Mouse (Mus musculus) CH12.LX (cell line): Measurements from ENCODE around the gene Vtn. TPM values are rescaled to one million over a fixed set of nuclear protein-coding genes. Genes with fewer than 3 reads are reported as not detected.
A peak's percentile ranks its signal among the peaks of the same experiment; 100 is the strongest.

Experiments
- DNase-seq: peaks from one replicate; pipeline ENCODE4 v3.0.0-alpha.2; 2013; ENCODE audit errors: extremely low read depth
- H3K27ac ChIP-seq: 2 replicates; pipeline ENCODE4 v1.5.1; 2012; ENCODE audit warnings: low read depth, mild to moderate bottlenecking, control low read depth, moderate library complexity; ENCODE audit not compliant: insufficient read depth
- H3K27me3 ChIP-seq: replicated peaks from 2 replicates; pipeline ENCODE3; 2012; ENCODE audit warnings: inconsistent platforms
- H3K36me3 ChIP-seq, 2 experiments: replicated peaks in 1 of 2; 2 replicates each; pipeline versions ENCODE3 to v1.6.1; 2012; ENCODE audit warnings: inconsistent platforms in 1 of 2, low read length in 1 of 2, mild to moderate bottlenecking in 1 of 2, mixed read lengths in 1 of 2, moderate library complexity in 1 of 2; ENCODE audit not compliant: control insufficient read depth in 1 of 2, insufficient read depth in 1 of 2
- H3K4me1 ChIP-seq, 2 experiments: 2 replicates each; pipeline ENCODE4 v1.6.1; 2012; ENCODE audit warnings: inconsistent platforms in 1 of 2, moderate library complexity in 1 of 2; ENCODE audit not compliant: insufficient read depth in 2 of 2, control insufficient read depth in 1 of 2
- H3K4me2 ChIP-seq: 2 replicates; pipeline ENCODE4 v1.6.1; 2012; ENCODE audit warnings: low read depth, mild to moderate bottlenecking, control low read depth; ENCODE audit not compliant: poor library complexity, insufficient read depth, severe bottlenecking
- H3K4me3 ChIP-seq, 3 experiments: fragments of 150-350 bp in 1 of 3; sonication (generic) in 1 of 3; replicated peaks in 1 of 3; 2 replicates each; pipeline versions ENCODE3 to v1.5.1; 2011 to 2012; ENCODE audit warnings: low read depth in 2 of 3, low read length in 2 of 3, mild to moderate bottlenecking in 2 of 3, moderate library complexity in 2 of 3, control low read depth in 1 of 3, improper control_type of control experiment in 1 of 3, inconsistent platforms in 1 of 3, mixed read lengths in 1 of 3; ENCODE audit not compliant: poor library complexity in 1 of 3
- H3K79me2 ChIP-seq: replicated peaks from 2 replicates; pipeline ENCODE4 v1.6.1; 2012; ENCODE audit warnings: mild to moderate bottlenecking, moderate library complexity; ENCODE audit not compliant: control insufficient read depth, poor library complexity, insufficient read depth, severe bottlenecking; ENCODE audit errors: extremely low read depth
- H3K9ac ChIP-seq: 2 replicates; pipeline ENCODE4 v1.6.1; 2012; ENCODE audit warnings: low read depth, mild to moderate bottlenecking, control low read depth, moderate library complexity; ENCODE audit not compliant: insufficient read depth
- H3K9me3 ChIP-seq: replicated peaks from 2 replicates; pipeline ENCODE3; 2012; ENCODE audit warnings: low read length, inconsistent platforms, mixed read lengths
- BHLHE40 ChIP-seq: IDR thresholded peaks from 2 replicates; pipeline ENCODE4 v1.6.1; 2011; ENCODE audit warnings: mild to moderate bottlenecking, low read depth, low read length, improper control_type of control experiment
- CHD1 ChIP-seq: IDR thresholded peaks from 2 replicates; pipeline ENCODE4 v1.6.1; 2012; ENCODE audit warnings: low read depth, low read length, improper control_type of control experiment, inconsistent platforms
- CHD2 ChIP-seq: IDR thresholded peaks from 2 replicates; pipeline ENCODE4 v1.6.1; 2011; ENCODE audit warnings: low read length, improper control_type of control experiment
- CTCF ChIP-seq, 2 experiments: IDR thresholded peaks in 1 of 2; conservative IDR thresholded peaks in 1 of 2; 2 replicates each; pipeline ENCODE4 v1.5.1; 2011 to 2012; ENCODE audit warnings: low read depth in 2 of 2, low read length in 2 of 2, improper control_type of control experiment in 1 of 2, inconsistent platforms in 1 of 2, mild to moderate bottlenecking in 1 of 2, moderate library complexity in 1 of 2
- E2F4 ChIP-seq: IDR thresholded peaks from 2 replicates; pipeline ENCODE4 v1.6.1; 2011; ENCODE audit warnings: low read depth, low read length, improper control_type of control experiment; ENCODE audit not compliant: insufficient replicate concordance
- ELF1 ChIP-seq: IDR thresholded peaks from 2 replicates; pipeline ENCODE4 v1.6.1; 2014; ENCODE audit warnings: low read depth, mild to moderate bottlenecking, inconsistent platforms, low read length, improper control_type of control experiment
- GABPA ChIP-seq: IDR thresholded peaks from 2 replicates; pipeline ENCODE4 v1.6.1; 2012; ENCODE audit warnings: low read depth, low read length, improper control_type of control experiment, inconsistent platforms; ENCODE audit not compliant: insufficient replicate concordance
- HCFC1 ChIP-seq: IDR thresholded peaks from 2 replicates; pipeline ENCODE4 v1.6.1; 2012; ENCODE audit warnings: low read depth, mild to moderate bottlenecking, inconsistent platforms, low read length, improper control_type of control experiment
- IRF4 ChIP-seq: IDR thresholded peaks from 2 replicates; pipeline ENCODE4 v1.6.1; 2014; ENCODE audit warnings: low read depth, mild to moderate bottlenecking, inconsistent platforms, low read length, improper control_type of control experiment
- JUN ChIP-seq: IDR thresholded peaks from 2 replicates; pipeline ENCODE4 v1.6.1; 2011; ENCODE audit warnings: low read depth, mild to moderate bottlenecking, low read length, improper control_type of control experiment, moderate library complexity; ENCODE audit not compliant: insufficient read depth
- JUND ChIP-seq: conservative IDR thresholded peaks from 2 replicates; pipeline ENCODE4 v1.6.1; 2011; ENCODE audit warnings: low read depth, low read length, improper control_type of control experiment
- KAT2A ChIP-seq: IDR thresholded peaks from 2 replicates; pipeline ENCODE4 v1.6.1; 2012; ENCODE audit warnings: low read length, improper control_type of control experiment, inconsistent platforms; ENCODE audit not compliant: insufficient replicate concordance
- MAFK ChIP-seq: IDR thresholded peaks from 2 replicates; pipeline ENCODE4 v1.6.1; 2011; ENCODE audit warnings: low read length, improper control_type of control experiment; ENCODE audit not compliant: insufficient replicate concordance
- MAX ChIP-seq: IDR thresholded peaks from 2 replicates; pipeline ENCODE4 v1.6.1; 2011; ENCODE audit warnings: low read length, improper control_type of control experiment
- MAZ ChIP-seq: IDR thresholded peaks from 2 replicates; pipeline ENCODE4 v1.6.1; 2012; ENCODE audit warnings: low read depth, mild to moderate bottlenecking, inconsistent platforms, low read length, improper control_type of control experiment, moderate library complexity
- MEF2A ChIP-seq: IDR thresholded peaks from 2 replicates; pipeline ENCODE4 v1.6.1; 2014; ENCODE audit warnings: low read depth, mild to moderate bottlenecking, inconsistent platforms, low read length, improper control_type of control experiment, borderline replicate concordance
- MXI1 ChIP-seq: IDR thresholded peaks from 2 replicates; pipeline ENCODE4 v1.6.1; 2011; ENCODE audit warnings: mild to moderate bottlenecking, low read depth, low read length, improper control_type of control experiment
- MYC ChIP-seq: IDR thresholded peaks from 2 replicates; pipeline ENCODE4 v1.6.1; 2011; ENCODE audit warnings: low read depth, mild to moderate bottlenecking, improper control_type of control experiment, low read length
- NELFE ChIP-seq: IDR thresholded peaks from 2 replicates; pipeline ENCODE4 v1.6.1; 2011; ENCODE audit warnings: low read depth, low read length, improper control_type of control experiment
- NRF1 ChIP-seq: IDR thresholded peaks from 2 replicates; pipeline ENCODE4 v1.6.1; 2014; ENCODE audit warnings: low read depth, mild to moderate bottlenecking, inconsistent platforms, low read length, improper control_type of control experiment, moderate library complexity
- PAX5 ChIP-seq: IDR thresholded peaks from 2 replicates; pipeline ENCODE4 v1.6.1; 2012; ENCODE audit warnings: low read length, inconsistent platforms, mixed read lengths
- POLR2AphosphoS2 ChIP-seq: IDR thresholded peaks from 2 replicates; pipeline ENCODE4 v1.6.1; 2011; ENCODE audit warnings: low read depth, low read length, improper control_type of control experiment
- RCOR1 ChIP-seq: conservative IDR thresholded peaks from 2 replicates; pipeline ENCODE4 v1.6.1; 2012; ENCODE audit warnings: low read depth, mild to moderate bottlenecking, inconsistent platforms, low read length, improper control_type of control experiment
- SMC3 ChIP-seq: IDR thresholded peaks from 2 replicates; pipeline ENCODE4 v1.6.1; 2011; ENCODE audit warnings: low read depth, low read length, improper control_type of control experiment
- TCF12 ChIP-seq: IDR thresholded peaks from 2 replicates; pipeline ENCODE4 v1.6.1; 2014; ENCODE audit warnings: low read depth, mild to moderate bottlenecking, inconsistent platforms, low read length, improper control_type of control experiment
- USF1 ChIP-seq: IDR thresholded peaks from 2 replicates; pipeline ENCODE4 v1.6.1; 2014; ENCODE audit warnings: low read depth, mild to moderate bottlenecking, inconsistent platforms, low read length, improper control_type of control experiment
- USF2 ChIP-seq: conservative IDR thresholded peaks from 2 replicates; pipeline ENCODE4 v1.6.1; 2011; ENCODE audit warnings: low read depth, low read length, improper control_type of control experiment
- ZC3H11A ChIP-seq: IDR thresholded peaks from 2 replicates; pipeline ENCODE4 v1.6.1; 2012; ENCODE audit warnings: low read depth, mild to moderate bottlenecking, inconsistent platforms, low read length, improper control_type of control experiment
- ZKSCAN1 ChIP-seq: IDR thresholded peaks from 2 replicates; pipeline ENCODE4 v1.6.1; 2012; ENCODE audit warnings: low read depth, inconsistent platforms, low read length, improper control_type of control experiment, borderline replicate concordance
- ZMIZ1 ChIP-seq: IDR thresholded peaks from 2 replicates; pipeline ENCODE4 v1.6.1; 2012; ENCODE audit warnings: low read depth, mild to moderate bottlenecking, inconsistent platforms, low read length, improper control_type of control experiment
- ZNF384 ChIP-seq: IDR thresholded peaks from 2 replicates; pipeline ENCODE4 v1.6.1; 2012; ENCODE audit warnings: low read depth, low read length, improper control_type of control experiment, inconsistent platforms
- dilution Hi-C: fragments of 300-500 bp; cut with MboI; formaldehyde crosslinking; loops from 2 replicates; pipeline ENCODE4 v1.14.3; 2020; ENCODE audit warnings: low sequenced_read_pairs; ENCODE audit not compliant: extremely low pct_unique_long_range_greater_than_20kb, extremely low pct_ligation_motif_present
- in situ Hi-C: fragments of 300-500 bp; cut with MboI; formaldehyde crosslinking; loops from 3 replicates; pipeline ENCODE4 v1.14.3; 2019; ENCODE audit warnings: low sequenced_read_pairs, low pct_ligation_motif_present, low pct_unique_long_range_greater_than_20kb, mixed read lengths
- polyA plus RNA-seq: library from polyadenylated mRNA; unstranded; fragments of >175 nt; gene quantifications from 2 replicates; pipeline ENCODE4 v1.2.1, GENCODE M21; 2012; ENCODE audit warnings: low read depth; ENCODE audit not compliant: insufficient read length
- total RNA-seq, 2 experiments: library from RNA; depleted of rRNA; stranded (reverse); fragments of 300-350 nt in 1 of 2; fragments of >200 nt in 1 of 2; gene quantifications; 2 replicates each; pipeline ENCODE4 v1.2.3; 2012 to 2014

Gene Vtn
- total and polyA plus RNA-seq, 3 experiments, result not detected

GRCm38 (mm10) chr11:78465116-78465515, 33.8 kb upstream of the Vtn start:
- peak overlapping the region in 2 of 3 experiments; percentile 67 to 85 for H3K4me3 ChIP-seq
- no peak for TF ChIP-seq PAX5
- in situ Hi-C loops, result no loop called here

GRCm38 (mm10) chr11:78465568-78466180, 33.2 kb upstream of the Vtn start, which contains the start of gene Slc46a1:
Gene Slc46a1, plus strand, starts transcription at chr11:78465697.
- peak within 1 kb of the TSS; percentile 89 for H3K9ac ChIP-seq
- H3K36me3 ChIP-seq, result no peaks in the 10 kb centered on the region
- H3K79me2 ChIP-seq, result no peaks in the 10 kb centered on the region
- dilution Hi-C loops (no loop called here), in situ Hi-C loops (no loop called here)
- H3K27me3 ChIP-seq, result peaks cover 2% of the 10 kb centered on the region
- peaks cover 7 to 14% of the 10 kb centered on the region in 2 experiments for H3K4me1 ChIP-seq
- peak within 1 kb of the TSS; percentile 19; the same call in 1 of the 2 replicates for H3K27ac ChIP-seq
- DNase-seq, result peak; percentile 92
- peaks cover 8% of the 10 kb centered on the region for H3K9me3 ChIP-seq
- peak within 1 kb of the TSS; percentile 67 to 85 (median 84) for H3K4me3 ChIP-seq
- peak within 1 kb of the TSS; percentile 24 for H3K4me2 ChIP-seq
- TF ChIP-seq CTCF (conservative IDR thresholded peaks at IDR 0.05 in 1 of 2, IDR thresholded peaks at IDR 0.05 in 1 of 2; ENCODE audit: low read depth in 2 of 2, low read length in 2 of 2) (no peak), E2F4 (no peak), NELFE (no peak), TCF12 (peak; percentile 44; the same call in 1 of the 2 replicates), CHD2 (no peak), POLR2AphosphoS2 (no peak), MAFK (no peak), BHLHE40 (0 out of 2 replicates have a peak, but pooled peaks have one; percentile 49), MEF2A (no peak), IRF4 (no peak), GABPA (no peak), ELF1 (no peak), JUN (no peak), MAX (peak; percentile 89; the same call in 1 of the 2 replicates), ZMIZ1 (no peak), ZNF384 (no peak), ZKSCAN1 (no peak), HCFC1 (no peak), USF2 (no peak; the same call in 1 of the 2 replicates), KAT2A (no peak), USF1 (peak; percentile 68), SMC3 (no peak; the same call in 1 of the 2 replicates), CHD1 (no peak), RCOR1 (no peak), MYC (peak; percentile 72; the same call in 1 of the 2 replicates), MXI1 (peak; percentile 94), MAZ (no peak), JUND (no peak), ZC3H11A (no peak), PAX5 (no peak), NRF1 (peak; percentile 95)

More at GRCm38 (mm10) chr11:78465116-78465515, 33.8 kb upstream of the Vtn start:
- Histone ChIP-seq H3K9me3 (peaks cover 8% of the 10 kb centered on the region), H3K4me2 (peak overlapping the region; percentile 24), H3K9ac (peak overlapping the region; percentile 89; the same call in 1 of the 2 replicates), H3K4me1 (peaks cover 7 to 14% of the 10 kb centered on the region in 2 experiments), H3K27ac (no peak overlapping the region), H3K79me2 (no peaks in the 10 kb centered on the region), H3K27me3 (peaks cover 3% of the 10 kb centered on the region), H3K36me3 (no peaks in the 10 kb centered on the region)
- dilution Hi-C loops, result no loop called here
- no peak for DNase-seq
